Mouse (Mus musculus) inflammation-experienced regulatory T-cells, adult 16 weeks (primary cell): Measurements from ENCODE around the gene Tmed10. TPM values are rescaled to one million over a fixed set of nuclear protein-coding genes. Genes with fewer than 3 reads are reported as not detected.

Source experiments
- polyA plus RNA-seq: library from polyadenylated mRNA; unstranded; fragments of 100-300 nt; shearing (Covaris generic); gene quantifications from one replicate; pipeline ENCODE4 v1.2.1, GENCODE M21; 2017

The Tmed10 gene
- 169 TPM for polyA plus RNA-seq

GRCm38 (mm10) chr12:85374561-85375272, at the start of gene Tmed10:
Tmed10 (minus strand) TSS chr12:85374847.

GRCm38 (mm10) chr12:85339243-85339729, 35.4 kb downstream of the Tmed10 start, which contains the start of gene Nek9:
Nek9 (minus strand) TSS chr12:85339362.

Other genes starting within 250 kb of the Tmed10 start
- 1.4 TPM for gene Rps6kl1, start 223.6 kb downstream of the Tmed10 start, polyA plus RNA-seq
- gene Pgf, start 197.1 kb downstream of the Tmed10 start, polyA plus RNA-seq, result not detected
- gene Eif2b2, start 155.4 kb downstream of the Tmed10 start, polyA plus RNA-seq, result 109 TPM
- gene Mlh3, start 104.2 kb downstream of the Tmed10 start, polyA plus RNA-seq, result 21.4 TPM
- gene Acyp1, start 86.4 kb downstream of the Tmed10 start, polyA plus RNA-seq, result 60.6 TPM
- gene Zc2hc1c, start 86.3 kb downstream of the Tmed10 start, polyA plus RNA-seq, result 0.44 TPM
- gene Nek9, start 35.5 kb downstream of the Tmed10 start, polyA plus RNA-seq, result 17.3 TPM
- 9.9 TPM for gene Fos, start 99.0 kb upstream of the Tmed10 start, polyA plus RNA-seq
- gene Jdp2, start 224.2 kb upstream of the Tmed10 start, polyA plus RNA-seq, result 1.2 TPM